Mouse (Mus musculus) testis, adult 2 months (tissue): Measurements from ENCODE around the gene Nfib. TPM values are rescaled to one million over a fixed set of nuclear protein-coding genes. Genes with fewer than 3 reads are reported as not detected.

Source experiments
- H3K27ac ChIP-seq: fragments of 200-500 bp; 2 replicates; pipeline ENCODE4 v1.5.1; 2012; ENCODE audit warnings: low read depth, low read length; ENCODE audit not compliant: control insufficient read depth, insufficient read depth
- H3K27me3 ChIP-seq: fragments of 200-500 bp; 2 replicates; pipeline ENCODE4 v1.6.1; 2012; ENCODE audit warnings: mild to moderate bottlenecking, low read length, moderate library complexity; ENCODE audit not compliant: control insufficient read depth, insufficient read depth
- H3K36me3 ChIP-seq: fragments of 200-500 bp; 2 replicates; pipeline ENCODE4 v1.6.1; 2012; ENCODE audit warnings: mild to moderate bottlenecking, low read length; ENCODE audit not compliant: control insufficient read depth, insufficient read depth
- H3K4me1 ChIP-seq: fragments of 200-500 bp; 2 replicates; pipeline ENCODE4 v1.6.1; 2012; ENCODE audit warnings: low read length; ENCODE audit not compliant: control insufficient read depth, insufficient read depth
- H3K4me3 ChIP-seq: fragments of 200-500 bp; 2 replicates; pipeline ENCODE4 v1.5.1; 2012; ENCODE audit warnings: low read depth, mild to moderate bottlenecking, low read length, moderate library complexity, mixed read lengths; ENCODE audit not compliant: control insufficient read depth
- CTCF ChIP-seq: fragments of 200-500 bp; IDR thresholded peaks from 2 replicates; pipeline ENCODE4 v1.5.1; 2012; ENCODE audit warnings: low read depth, mild to moderate bottlenecking, inconsistent platforms, low read length, moderate library complexity; ENCODE audit not compliant: control insufficient read depth, insufficient read depth, insufficient replicate concordance
- POLR2A ChIP-seq: fragments of 200-500 bp; IDR thresholded peaks from 2 replicates; pipeline ENCODE4 v1.6.1; 2012; ENCODE audit warnings: low read depth, mild to moderate bottlenecking, inconsistent platforms, low read length, moderate library complexity; ENCODE audit not compliant: control insufficient read depth
- polyA plus RNA-seq: library from polyadenylated mRNA; depleted of rRNA; stranded (reverse); fragments of >200 nt; gene quantifications from 2 replicates; pipeline ENCODE4 v1.2.3, GENCODE M21; 2012

The Nfib gene
- polyA plus RNA-seq, 1 experiment = 1.2 TPM

GRCm38 (mm10) chr4:82456908-82457307 is 248.6 kb downstream of the Nfib start:
- TF ChIP-seq POLR2A (no peak), CTCF (no peak)
- no peaks in the 10 kb centered on the region for H3K36me3 ChIP-seq

GRCm38 (mm10) chr4:82456323-82456713 is 249.2 kb downstream of the Nfib start:
- Histone ChIP-seq H3K27ac (no peak overlapping the region), H3K4me1 (no peaks in the 10 kb centered on the region)
- no peak for TF ChIP-seq POLR2A
- no peak for TF ChIP-seq CTCF

More at GRCm38 (mm10) chr4:82456908-82457307, 248.6 kb downstream of the Nfib start:
- Histone ChIP-seq H3K27me3 (no peaks in the 10 kb centered on the region), H3K27ac (no peak overlapping the region), H3K4me3 (no peak overlapping the region), H3K4me1 (no peaks in the 10 kb centered on the region)

GRCm38 (mm10) chr4:82455617-82456322 is 249.8 kb downstream of the Nfib start:
- H3K27ac ChIP-seq = no peak overlapping the region
- H3K27me3 ChIP-seq = no peaks in the 10 kb centered on the region
- TF ChIP-seq CTCF (no peak), POLR2A (no peak)
- no peaks in the 10 kb centered on the region for H3K36me3 ChIP-seq
- H3K4me3 ChIP-seq = no peak overlapping the region
- no peaks in the 10 kb centered on the region for H3K4me1 ChIP-seq

More at GRCm38 (mm10) chr4:82456323-82456713, 249.2 kb downstream of the Nfib start:
- H3K27me3 ChIP-seq = no peaks in the 10 kb centered on the region
- no peaks in the 10 kb centered on the region for H3K36me3 ChIP-seq
- H3K4me3 ChIP-seq = no peak overlapping the region

GRCm38 (mm10) chr4:82454989-82455388 is 250.6 kb downstream of the Nfib start:
- TF ChIP-seq CTCF (no peak), POLR2A (no peak)
- H3K4me3 ChIP-seq = no peak overlapping the region
- H3K4me1 ChIP-seq = no peaks in the 10 kb centered on the region
- no peak overlapping the region for H3K27ac ChIP-seq
- no peaks in the 10 kb centered on the region for H3K36me3 ChIP-seq
- H3K27me3 ChIP-seq = no peaks in the 10 kb centered on the region

GRCm38 (mm10) chr4:82453341-82453740 is 252.2 kb downstream of the Nfib start:
- TF ChIP-seq CTCF (no peak), POLR2A (no peak)
- Histone ChIP-seq H3K36me3 (no peaks in the 10 kb centered on the region), H3K27ac (no peak overlapping the region), H3K4me3 (no peak overlapping the region), H3K27me3 (no peaks in the 10 kb centered on the region), H3K4me1 (no peaks in the 10 kb centered on the region)

- Histone ChIP-seq H3K27ac (no peak overlapping the region), H3K36me3 (no peaks in the 10 kb centered on the region), H3K27me3 (no peaks in the 10 kb centered on the region), H3K4me1 (no peaks in the 10 kb centered on the region), H3K4me3 (no peak overlapping the region)
- TF ChIP-seq CTCF (no peak), POLR2A (no peak)
Measured at GRCm38 (mm10) chr4:82452905-82453304, 252.6 kb downstream of the Nfib start.

- Histone ChIP-seq H3K36me3 (no peaks in the 10 kb centered on the region), H3K27ac (no peak overlapping the region), H3K27me3 (no peaks in the 10 kb centered on the region), H3K4me1 (no peaks in the 10 kb centered on the region), H3K4me3 (no peak overlapping the region)
- TF ChIP-seq POLR2A (no peak), CTCF (no peak)
Measured at GRCm38 (mm10) chr4:82447061-82447671, 258.4 kb downstream of the Nfib start.

GRCm38 (mm10) chr4:82444078-82444477 is 261.5 kb downstream of the Nfib start:
- Histone ChIP-seq H3K27me3 (no peaks in the 10 kb centered on the region), H3K4me1 (no peaks in the 10 kb centered on the region), H3K4me3 (no peak overlapping the region), H3K36me3 (no peaks in the 10 kb centered on the region), H3K27ac (no peak overlapping the region)
- TF ChIP-seq CTCF (no peak), POLR2A (no peak)
